Mouse (Mus musculus) urinary bladder, postnatal 14 days (tissue): Measurements from ENCODE around the gene Vmn1r8.
"Not testable (repeated sequence)": the region's sequence is repeated elsewhere in the genome, so short reads cannot be mapped to it uniquely, and the experiment has no call there.

ENCODE experiments used
- DNase-seq: peaks from one replicate; pipeline ENCODE4 v3.0.0; 2021; ENCODE audit warnings: low spot score

Vmn1r8 gene

DNA sequence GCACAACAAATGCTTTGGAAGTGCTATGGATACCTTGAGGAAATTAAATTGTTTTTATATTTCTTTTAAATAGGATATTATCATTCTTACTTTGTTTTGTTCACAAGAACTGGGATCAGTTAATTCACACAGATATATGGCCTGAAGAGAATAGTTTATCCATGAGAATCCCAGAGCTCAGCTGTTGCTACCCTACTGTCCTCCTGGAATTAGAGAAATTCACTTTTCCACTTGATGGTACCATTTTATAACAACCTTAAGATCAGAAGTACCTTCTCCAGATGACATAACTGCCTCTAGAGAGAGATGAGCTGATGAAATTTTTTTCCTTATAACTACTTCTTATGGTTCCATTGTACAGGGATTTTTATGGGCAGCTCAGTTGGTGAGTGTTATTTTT, at the start of gene Vmn1r8:
TSS of gene Vmn1r8 (plus strand) at position 301 of the 400 bp plus-strand sequence.
- no peak for DNase-seq

DNA sequence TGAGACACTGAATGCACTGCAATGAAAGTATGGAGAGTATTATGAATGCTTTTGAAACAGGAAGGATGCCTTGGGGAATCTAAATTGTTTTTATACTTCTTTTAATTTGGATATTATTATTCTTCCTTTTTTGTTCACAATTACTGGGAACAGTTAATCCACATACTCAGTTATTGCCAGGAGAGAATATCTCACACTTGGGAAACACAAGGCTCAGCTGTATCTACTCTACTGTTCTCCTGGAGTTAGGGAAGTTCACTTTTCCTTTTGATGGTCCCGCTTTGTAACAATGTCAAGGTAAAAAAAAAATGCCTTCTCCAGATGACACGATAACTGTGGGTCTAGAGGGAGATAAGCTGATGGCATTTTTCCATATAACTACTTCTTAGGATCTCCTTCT, 35.1 kb upstream of the Vmn1r8 start, which contains the start of gene Vmn1r6:
TSS of gene Vmn1r6 (plus strand) at position 301 of the 400 bp plus-strand sequence.
- DNase-seq: no peak

DNA sequence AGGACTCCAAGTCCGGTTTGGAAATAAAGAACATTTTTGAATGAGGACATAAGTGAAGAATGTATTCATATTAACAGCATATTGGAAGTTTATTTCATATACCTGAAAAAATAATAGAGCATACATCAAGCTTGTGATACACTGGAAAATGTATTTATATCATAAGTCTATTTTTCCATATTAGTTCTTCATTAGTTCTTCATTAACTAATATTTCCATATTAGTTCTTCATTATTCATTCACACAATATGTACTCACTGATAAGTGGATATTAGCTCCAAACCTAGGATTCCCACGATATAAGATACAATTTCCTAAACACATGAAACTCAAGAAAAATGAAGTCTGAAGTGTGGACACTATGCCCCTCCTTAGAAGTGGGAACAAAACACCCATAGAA, 6.9 kb upstream of the Vmn1r8 start, which contains the start of gene Vmn1r7:
TSS of gene Vmn1r7 (minus strand) at position 101 of the 400 bp plus-strand sequence.
- not testable (repeated sequence) for DNase-seq

DNA sequence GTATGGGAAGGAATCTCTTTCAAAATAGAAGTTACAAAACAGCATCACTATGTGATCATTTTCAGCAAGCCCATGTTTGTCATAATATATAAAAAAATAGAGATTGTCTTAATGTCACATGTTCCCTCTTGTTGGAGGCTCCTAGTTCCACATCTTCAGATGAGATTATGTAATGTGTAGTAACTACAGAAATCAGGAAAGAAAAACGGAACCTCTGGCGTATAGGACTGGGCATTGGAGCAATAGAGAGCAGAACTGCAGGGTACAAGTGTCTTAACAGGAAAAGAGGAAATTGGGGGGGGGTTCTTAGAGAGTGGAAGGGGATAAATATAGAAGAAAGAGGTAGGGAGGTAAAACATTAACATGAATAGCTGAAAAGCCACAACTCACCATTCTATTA, 2.6 kb downstream of the Vmn1r8 start:
- DNase-seq: no peak

DNA sequence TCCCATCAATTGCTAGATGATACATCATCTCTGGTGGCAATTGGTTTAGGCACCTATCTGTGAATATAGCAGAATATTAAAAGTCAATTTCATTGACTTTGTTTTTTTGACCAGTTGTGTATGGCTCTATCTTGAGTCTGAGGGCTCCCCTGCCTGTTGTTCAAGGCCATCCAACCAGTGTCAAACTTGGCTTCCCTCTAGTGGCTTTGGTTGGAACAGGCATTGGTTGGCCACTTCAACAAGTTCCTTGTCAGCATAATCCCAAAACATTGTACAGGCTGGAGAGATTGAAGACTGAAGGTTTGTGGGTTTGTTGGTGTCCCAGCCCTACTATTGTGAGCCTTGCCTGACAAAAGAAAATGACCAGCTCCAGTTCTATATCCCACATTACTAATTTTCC, 31.6 kb downstream of the Vmn1r8 start:
- DNase-seq: peak; percentile 7

DNA sequence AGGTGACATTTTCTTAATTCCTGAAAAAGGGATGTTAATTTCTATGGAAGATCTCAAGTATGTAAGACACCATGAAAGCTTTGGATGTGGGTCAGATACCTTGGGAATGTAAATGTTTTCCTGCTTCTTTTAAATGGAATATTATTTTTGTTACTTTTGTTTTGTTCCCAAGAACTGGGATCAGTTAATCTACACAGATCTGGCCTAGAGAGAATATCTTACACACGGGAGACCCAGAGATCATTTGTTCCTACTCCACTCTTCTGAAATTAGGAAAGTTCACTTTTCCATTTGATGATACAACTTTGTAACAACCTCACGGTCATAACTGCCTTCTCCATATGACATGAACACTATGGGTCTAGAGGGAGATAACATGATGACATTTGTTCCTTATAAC, 34.4 kb downstream of the Vmn1r8 start, which contains the start of gene Vmn1r9:
TSS of gene Vmn1r9 (plus strand) at position 301 of the 400 bp plus-strand sequence.
- no peak for DNase-seq
